Mouse (Mus musculus): ENCODE results near the gene Nploc4. TPM values are rescaled to one million over a fixed set of nuclear protein-coding genes. Genes with fewer than 3 reads are reported as not detected.

Nploc4 gene
- total RNA-seq, 1 experiment, result 57.7 TPM

- Histone ChIP-seq H3K27ac (ENCODE audit: insufficient read depth, low read depth, low read length, poor library complexity, severe bottlenecking) (no peak overlapping the region), H3K9ac (ENCODE audit: insufficient read depth, low read depth, low read length, poor library complexity, severe bottlenecking) (no peak overlapping the region), H3K4me3 (ENCODE audit: insufficient read depth in 1 of 2, low read depth in 1 of 2, low read length in 2 of 2, poor library complexity in 1 of 2, severe bottlenecking in 1 of 2) (no peak overlapping the region), H3K36me3 (ENCODE audit: control insufficient read depth, insufficient read depth, low read length, poor library complexity, severe bottlenecking) (peaks cover 34% of the 10 kb centered on the region), H3K4me1 (ENCODE audit: control insufficient read depth in 2 of 2, insufficient read depth in 2 of 2, low read length in 2 of 2, poor library complexity in 1 of 2) (no peaks in the 10 kb centered on the region), H3K9me3 (ENCODE audit: control insufficient read depth, insufficient read depth, low read depth, low read length) (no peaks in the 10 kb centered on the region)
- in situ Hi-C loops (cut with MboI; ENCODE audit: low sequenced_read_pairs in 2 of 2, unreplicated experiment in 2 of 2), result no loop called here
- TF ChIP-seq ZC3H11A (IDR thresholded peaks at IDR 0.05; ENCODE audit: borderline replicate concordance, low read depth, low read length), result no peak
- TF ChIP-seq CHD2 (IDR thresholded peaks at IDR 0.05; ENCODE audit: low read depth, low read length), result no peak
- TF ChIP-seq HCFC1 (IDR thresholded peaks at IDR 0.05; ENCODE audit: borderline replicate concordance, insufficient read depth, low read length), result no peak
- TF ChIP-seq ZNF384 (IDR thresholded peaks at IDR 0.05; ENCODE audit: low read depth, low read length), result no peak
- TF ChIP-seq MAFK (IDR thresholded peaks at IDR 0.05; ENCODE audit: insufficient read depth, low read depth, low read length), result no peak
- DNase-seq (ENCODE audit: low read depth, low spot score), result no peak
Observed at GRCm38 (mm10) chr11:120388580-120388979, 48.9 kb downstream of the Nploc4 start.

GRCm38 (mm10) chr11:120387157-120387556 is 50.4 kb downstream of the Nploc4 start:
- Histone ChIP-seq H3K27ac (ENCODE audit: insufficient read depth, low read depth, low read length, poor library complexity, severe bottlenecking) (no peak overlapping the region), H3K9ac (ENCODE audit: insufficient read depth, low read depth, low read length, poor library complexity, severe bottlenecking) (no peak overlapping the region), H3K9me3 (ENCODE audit: control insufficient read depth, insufficient read depth, low read depth, low read length) (no peaks in the 10 kb centered on the region), H3K36me3 (ENCODE audit: control insufficient read depth, insufficient read depth, low read length, poor library complexity, severe bottlenecking) (peaks cover 36% of the 10 kb centered on the region), H3K4me3 (ENCODE audit: insufficient read depth in 1 of 2, low read depth in 1 of 2, low read length in 2 of 2, poor library complexity in 1 of 2, severe bottlenecking in 1 of 2) (no peak overlapping the region), H3K4me1 (ENCODE audit: control insufficient read depth in 2 of 2, insufficient read depth in 2 of 2, low read length in 2 of 2, poor library complexity in 1 of 2) (no peaks in the 10 kb centered on the region)
- no peak for DNase-seq (ENCODE audit: low read depth, low spot score)
- TF ChIP-seq ZC3H11A (IDR thresholded peaks at IDR 0.05; ENCODE audit: borderline replicate concordance, low read depth, low read length) (no peak), MAFK (IDR thresholded peaks at IDR 0.05; ENCODE audit: insufficient read depth, low read depth, low read length) (peak; percentile 86)
- in situ Hi-C loops (cut with MboI; ENCODE audit: low sequenced_read_pairs in 2 of 2, unreplicated experiment in 2 of 2), result no loop called here

- Histone ChIP-seq H3K36me3 (ENCODE audit: control insufficient read depth, insufficient read depth, low read length, poor library complexity, severe bottlenecking) (peaks cover 39% of the 10 kb centered on the region), H3K4me3 (ENCODE audit: insufficient read depth in 1 of 2, low read depth in 1 of 2, low read length in 2 of 2, poor library complexity in 1 of 2, severe bottlenecking in 1 of 2) (no peak overlapping the region), H3K9me3 (ENCODE audit: control insufficient read depth, insufficient read depth, low read depth, low read length) (no peaks in the 10 kb centered on the region), H3K9ac (ENCODE audit: insufficient read depth, low read depth, low read length, poor library complexity, severe bottlenecking) (no peak overlapping the region), H3K4me1 (ENCODE audit: control insufficient read depth in 2 of 2, insufficient read depth in 2 of 2, low read length in 2 of 2, poor library complexity in 1 of 2) (no peaks in the 10 kb centered on the region), H3K27ac (ENCODE audit: insufficient read depth, low read depth, low read length, poor library complexity, severe bottlenecking) (no peak overlapping the region)
- no peak for DNase-seq (ENCODE audit: low read depth, low spot score)
- in situ Hi-C loops (cut with MboI; ENCODE audit: low sequenced_read_pairs in 2 of 2, unreplicated experiment in 2 of 2), result no loop called here
- TF ChIP-seq MAFK (IDR thresholded peaks at IDR 0.05; ENCODE audit: insufficient read depth, low read depth, low read length) (no peak), HCFC1 (IDR thresholded peaks at IDR 0.05; ENCODE audit: borderline replicate concordance, insufficient read depth, low read length) (no peak), ZNF384 (IDR thresholded peaks at IDR 0.05; ENCODE audit: low read depth, low read length) (no peak), ZC3H11A (IDR thresholded peaks at IDR 0.05; ENCODE audit: borderline replicate concordance, low read depth, low read length) (no peak)
Observed at GRCm38 (mm10) chr11:120386632-120387031, 50.9 kb downstream of the Nploc4 start.

- Histone ChIP-seq H3K4me3 (ENCODE audit: insufficient read depth in 1 of 2, low read depth in 1 of 2, low read length in 2 of 2, poor library complexity in 1 of 2, severe bottlenecking in 1 of 2) (no peak overlapping the region), H3K36me3 (ENCODE audit: control insufficient read depth, insufficient read depth, low read length, poor library complexity, severe bottlenecking) (peaks cover 40% of the 10 kb centered on the region)
- in situ Hi-C loops (cut with MboI; ENCODE audit: low sequenced_read_pairs in 2 of 2, unreplicated experiment in 2 of 2), result no loop called here
Observed at GRCm38 (mm10) chr11:120382509-120382908, 55.0 kb downstream of the Nploc4 start.

GRCm38 (mm10) chr11:120381157-120381556 is 56.4 kb downstream of the Nploc4 start:
- H3K9me3 ChIP-seq (ENCODE audit: control insufficient read depth, insufficient read depth, low read depth, low read length), result no peaks in the 10 kb centered on the region
- TF ChIP-seq MAFK (IDR thresholded peaks at IDR 0.05; ENCODE audit: insufficient read depth, low read depth, low read length) (no peak), HCFC1 (IDR thresholded peaks at IDR 0.05; ENCODE audit: borderline replicate concordance, insufficient read depth, low read length) (no peak), CHD2 (IDR thresholded peaks at IDR 0.05; ENCODE audit: low read depth, low read length) (no peak), ZC3H11A (IDR thresholded peaks at IDR 0.05; ENCODE audit: borderline replicate concordance, low read depth, low read length) (no peak), ZNF384 (IDR thresholded peaks at IDR 0.05; ENCODE audit: low read depth, low read length) (no peak)
- H3K9ac ChIP-seq (ENCODE audit: insufficient read depth, low read depth, low read length, poor library complexity, severe bottlenecking), result no peak overlapping the region
- H3K4me1 ChIP-seq (ENCODE audit: control insufficient read depth in 2 of 2, insufficient read depth in 2 of 2, low read length in 2 of 2, poor library complexity in 1 of 2), result peaks cover 0 to 6% of the 10 kb centered on the region in 2 experiments; a peak in 1 of 4 replicates
- peaks cover 45% of the 10 kb centered on the region for H3K36me3 ChIP-seq (ENCODE audit: control insufficient read depth, insufficient read depth, low read length, poor library complexity, severe bottlenecking)
- no peak overlapping the region for H3K4me3 ChIP-seq (ENCODE audit: insufficient read depth in 1 of 2, low read depth in 1 of 2, low read length in 2 of 2, poor library complexity in 1 of 2, severe bottlenecking in 1 of 2)
- in situ Hi-C loops (cut with MboI; ENCODE audit: low sequenced_read_pairs in 2 of 2, unreplicated experiment in 2 of 2), result no loop called here
- DNase-seq (ENCODE audit: low read depth, low spot score), result no peak
- no peak overlapping the region for H3K27ac ChIP-seq (ENCODE audit: insufficient read depth, low read depth, low read length, poor library complexity, severe bottlenecking)

More at GRCm38 (mm10) chr11:120382509-120382908, 55.0 kb downstream of the Nploc4 start:
- no peak for DNase-seq (ENCODE audit: low read depth, low spot score)
- Histone ChIP-seq H3K9ac (ENCODE audit: insufficient read depth, low read depth, low read length, poor library complexity, severe bottlenecking) (no peak overlapping the region), H3K4me1 (ENCODE audit: control insufficient read depth in 2 of 2, insufficient read depth in 2 of 2, low read length in 2 of 2, poor library complexity in 1 of 2) (peaks cover 0 to 4% of the 10 kb centered on the region in 2 experiments; a peak in 1 of 4 replicates), H3K9me3 (ENCODE audit: control insufficient read depth, insufficient read depth, low read depth, low read length) (no peaks in the 10 kb centered on the region), H3K27ac (ENCODE audit: insufficient read depth, low read depth, low read length, poor library complexity, severe bottlenecking) (no peak overlapping the region)
- TF ChIP-seq MAFK (IDR thresholded peaks at IDR 0.05; ENCODE audit: insufficient read depth, low read depth, low read length), result no peak
- no peak for TF ChIP-seq CHD2 (IDR thresholded peaks at IDR 0.05; ENCODE audit: low read depth, low read length)
- TF ChIP-seq ZNF384 (IDR thresholded peaks at IDR 0.05; ENCODE audit: low read depth, low read length), result no peak
- TF ChIP-seq HCFC1 (IDR thresholded peaks at IDR 0.05; ENCODE audit: borderline replicate concordance, insufficient read depth, low read length), result no peak
- TF ChIP-seq ZC3H11A (IDR thresholded peaks at IDR 0.05; ENCODE audit: borderline replicate concordance, low read depth, low read length), result no peak
